Mouse (Mus musculus) midbrain, embryonic 14.5 days (tissue): ENCODE data around the gene Tenm2. TPM values are rescaled to one million over a fixed set of nuclear protein-coding genes. Genes with fewer than 3 reads are reported as not detected.

Experiments
- ATAC-seq: fragments of 200-750 bp; cut with Nextera tagmentation; 2 replicates; pipeline ENCODE4 v1.8.0; 2017; ENCODE audit warnings: moderate number of reproducible peaks, moderate library complexity; ENCODE audit not compliant: low FRiP score, low TSS enrichment
- DNase-seq: peaks from one replicate; pipeline ENCODE4 v3.0.0-alpha.2; 2015
- H3K27ac ChIP-seq: fragments of 300-500 bp; sonication (generic); replicated peaks from 2 replicates; pipeline ENCODE4 v1.5.1; 2014; ENCODE audit warnings: mild to moderate bottlenecking, low read depth, low read length, moderate library complexity
- H3K27me3 ChIP-seq: fragments of 300-500 bp; sonication (generic); 2 replicates; pipeline ENCODE4 v1.6.1; 2014; ENCODE audit warnings: low read length, control low read depth, mixed read lengths; ENCODE audit not compliant: control insufficient read depth, insufficient read depth
- H3K36me3 ChIP-seq: fragments of 300-500 bp; sonication (generic); 2 replicates; pipeline ENCODE4 v1.6.1; 2014; ENCODE audit warnings: low read length, control low read depth; ENCODE audit not compliant: control insufficient read depth, insufficient read depth
- H3K4me1 ChIP-seq: fragments of 300-500 bp; sonication (generic); 2 replicates; pipeline ENCODE4 v1.6.1; 2014; ENCODE audit warnings: mild to moderate bottlenecking, antibody characterized with exemption, low read length, control low read depth; ENCODE audit not compliant: control insufficient read depth, insufficient read depth
- H3K4me2 ChIP-seq: fragments of 300-500 bp; sonication (generic); 2 replicates; pipeline ENCODE4 v1.6.1; 2014; ENCODE audit warnings: mild to moderate bottlenecking, low read length, moderate library complexity
- H3K4me3 ChIP-seq: fragments of 300-500 bp; sonication (generic); replicated peaks from 2 replicates; pipeline ENCODE4 v1.5.1; 2014; ENCODE audit warnings: low read depth, low read length
- H3K9ac ChIP-seq: fragments of 300-500 bp; sonication (generic); replicated peaks from 2 replicates; pipeline ENCODE4 v1.6.1; 2014; ENCODE audit warnings: mild to moderate bottlenecking, low read length, moderate library complexity
- H3K9me3 ChIP-seq: fragments of 300-500 bp; sonication (generic); 2 replicates; pipeline ENCODE4 v1.6.1; 2016; ENCODE audit warnings: low read length, control low read depth, mixed read lengths; ENCODE audit not compliant: control insufficient read depth
- WGBS: fragments of 180-500 bp; shearing (Covaris S2); extraction: QIAGEN DNeasy Blood & Tissue Kit; methylation state at CpG from one replicate; pipeline ENCODE4 v1.1.7; 2014; 5-methylcytosine and 5-hydroxymethylcytosine counted together
- polyA plus RNA-seq: library from polyadenylated mRNA; unstranded; fragments of >200 nt; fragmentation: Nextera tagmentation; extraction: Ambion mirVana; gene quantifications from 2 replicates; pipeline ENCODE4 v1.2.1, GENCODE M21; 2014

Gene Tenm2
- polyA plus RNA-seq, 1 experiment from 2014 or later: 52.8 TPM

DNA sequence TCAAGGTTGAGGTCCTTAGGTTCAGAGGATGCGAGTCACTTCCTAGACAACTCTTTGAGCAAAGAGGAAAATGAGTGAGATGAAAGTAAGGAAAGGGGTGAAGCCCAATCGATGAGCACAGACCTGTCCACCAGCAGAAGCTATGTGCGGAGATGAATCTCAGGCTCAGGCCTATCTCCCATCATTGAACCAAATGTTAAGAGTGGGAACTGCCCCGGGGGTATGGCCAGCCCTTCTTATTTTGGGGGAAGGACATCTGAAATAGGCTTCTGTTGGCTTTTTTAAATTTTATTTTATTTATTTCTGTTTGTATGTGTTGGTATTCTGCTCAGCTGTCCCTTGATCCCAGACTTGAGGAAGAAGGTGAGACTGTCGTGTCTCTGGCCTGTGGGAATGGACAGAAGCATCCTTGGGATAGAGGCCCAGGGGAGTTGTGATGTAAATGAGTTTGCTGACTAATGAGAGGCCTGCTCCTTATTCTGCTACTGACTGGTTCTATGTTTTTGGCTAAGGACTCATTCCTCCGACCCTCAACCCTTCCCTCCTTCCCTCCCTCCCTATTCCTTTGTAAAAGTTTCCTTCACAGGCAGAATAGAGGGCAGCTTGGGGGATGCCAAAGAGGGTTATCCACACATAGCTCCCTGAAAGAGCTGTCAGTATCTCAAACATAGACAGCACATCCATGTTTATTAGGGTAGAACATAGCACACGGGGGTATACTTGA lies 1011.9 kb downstream of the Tenm2 start:
- WGBS: 73% methylated on average over 7 of the region's 7 CpGs

DNA sequence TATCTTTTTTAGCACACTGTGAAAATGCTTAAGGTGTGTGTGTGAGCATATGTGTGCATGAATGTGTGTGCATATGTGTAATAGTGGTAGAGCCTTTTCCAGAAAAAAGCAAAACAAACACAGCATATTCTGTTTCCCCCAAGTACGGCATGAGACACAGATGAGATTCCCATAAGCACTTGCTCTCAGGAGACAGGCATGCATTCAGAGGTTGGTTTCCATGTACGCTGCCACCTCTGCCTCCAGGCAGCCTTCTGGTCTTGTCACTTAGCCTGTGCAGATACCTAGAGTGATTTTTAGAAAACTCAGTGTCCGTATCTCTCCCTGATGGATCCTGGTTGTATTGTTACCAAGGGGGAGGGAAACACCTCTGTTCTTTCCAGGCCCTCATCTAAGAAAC lies 1013.7 kb downstream of the Tenm2 start:
- H3K27ac ChIP-seq: peak overlapping the region; percentile 42
- no peak for DNase-seq
- peaks cover 25% of the 10 kb centered on the region for H3K4me1 ChIP-seq

More for the DNA sequence above, 1011.9 kb downstream of the Tenm2 start:
- Histone ChIP-seq H3K4me3 (no peak overlapping the region), H3K9me3 (no peaks in the 10 kb centered on the region), H3K4me2 (no peak overlapping the region), H3K4me1 (peaks cover 28% of the 10 kb centered on the region), H3K27ac (no peak overlapping the region), H3K36me3 (no peaks in the 10 kb centered on the region), H3K9ac (no peak overlapping the region), H3K27me3 (no peaks in the 10 kb centered on the region)
- DNase-seq (no peak), ATAC-seq (no peak)

DNA sequence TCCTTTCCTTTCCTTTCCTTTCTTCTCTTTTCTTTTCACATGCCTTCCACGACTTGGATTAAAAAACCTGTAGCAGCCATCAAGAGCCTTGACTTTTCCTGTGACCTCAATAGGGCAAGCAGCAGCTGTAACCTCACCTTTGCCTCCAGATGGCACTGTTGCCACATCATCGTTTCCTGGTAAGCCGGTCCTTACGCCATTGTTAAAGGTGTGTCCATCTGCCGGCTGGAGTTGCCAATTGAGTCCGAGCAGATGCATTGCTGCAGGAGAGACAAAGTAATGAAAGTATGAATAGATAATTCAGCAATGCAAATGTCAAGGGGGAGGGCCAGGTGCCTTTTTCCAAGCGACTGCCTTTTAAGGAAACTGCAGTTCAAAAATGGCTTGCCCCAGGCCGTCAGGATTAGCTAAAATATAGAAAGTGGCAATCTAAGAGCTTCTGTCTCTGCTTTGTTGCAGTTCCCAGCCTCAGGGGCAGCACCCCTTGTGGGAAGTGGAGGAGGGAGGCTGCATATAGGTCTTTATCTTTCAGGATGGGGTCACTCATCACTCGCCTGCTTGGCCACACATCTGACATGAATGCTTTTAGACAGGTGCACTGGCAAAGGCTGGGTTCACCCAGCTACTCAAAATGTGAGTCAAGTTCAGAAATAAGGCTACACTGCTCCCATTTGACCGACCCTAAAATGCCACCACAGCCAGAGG lies 1014.3 kb downstream of the Tenm2 start:
- Histone ChIP-seq H3K27me3 (no peaks in the 10 kb centered on the region), H3K4me1 (peaks cover 25% of the 10 kb centered on the region), H3K9me3 (no peaks in the 10 kb centered on the region), H3K9ac (peak overlapping the region; percentile 31; the same call in 1 of the 2 replicates), H3K36me3 (no peaks in the 10 kb centered on the region), H3K4me3 (no peak overlapping the region), H3K27ac (peak overlapping the region; percentile 42), H3K4me2 (peak overlapping the region; percentile 44)
- 7% methylated on average over 10 of the region's 10 CpGs for WGBS
- DNase-seq: peak; percentile 94
- ATAC-seq: peak; percentile 83

More for the DNA sequence above, 1013.7 kb downstream of the Tenm2 start:
- Histone ChIP-seq H3K9me3 (no peaks in the 10 kb centered on the region), H3K4me2 (no peak overlapping the region), H3K9ac (no peak overlapping the region), H3K27me3 (no peaks in the 10 kb centered on the region), H3K36me3 (no peaks in the 10 kb centered on the region), H3K4me3 (no peak overlapping the region)
- no peak for ATAC-seq
- WGBS: 43% methylated on average over 3 of the region's 3 CpGs

DNA sequence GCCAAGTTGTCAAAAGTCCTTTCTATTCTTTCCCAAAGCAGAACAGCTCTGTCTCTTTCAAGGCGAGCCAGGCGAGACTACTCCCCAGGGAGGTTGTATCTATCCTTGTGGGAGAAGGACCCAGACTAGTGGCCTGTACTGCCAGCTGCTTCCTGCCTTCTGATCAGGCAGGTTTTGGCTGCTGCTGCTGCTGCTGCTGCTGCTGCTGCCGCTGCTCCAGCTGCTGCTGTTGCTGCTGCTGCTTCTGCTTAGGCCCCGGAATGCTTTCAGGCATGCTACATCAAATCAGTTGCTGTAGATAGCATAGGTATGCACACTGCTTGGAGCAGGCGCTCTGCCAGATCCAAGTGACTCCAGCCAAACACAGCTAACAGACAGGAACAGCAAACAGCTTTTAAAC lies 1015.1 kb downstream of the Tenm2 start:
- no peak overlapping the region for H3K4me2 ChIP-seq
- no peak overlapping the region for H3K4me3 ChIP-seq
- H3K9me3 ChIP-seq: no peaks in the 10 kb centered on the region
- H3K36me3 ChIP-seq: no peaks in the 10 kb centered on the region
- H3K27ac ChIP-seq: peak overlapping the region; percentile 78
- H3K9ac ChIP-seq: no peak overlapping the region
- ATAC-seq: no peak
- DNase-seq: peak; percentile 66
- no peaks in the 10 kb centered on the region for H3K27me3 ChIP-seq
- H3K4me1 ChIP-seq: peaks cover 25% of the 10 kb centered on the region
- 14% methylated on average over 5 of the region's 5 CpGs for WGBS

DNA sequence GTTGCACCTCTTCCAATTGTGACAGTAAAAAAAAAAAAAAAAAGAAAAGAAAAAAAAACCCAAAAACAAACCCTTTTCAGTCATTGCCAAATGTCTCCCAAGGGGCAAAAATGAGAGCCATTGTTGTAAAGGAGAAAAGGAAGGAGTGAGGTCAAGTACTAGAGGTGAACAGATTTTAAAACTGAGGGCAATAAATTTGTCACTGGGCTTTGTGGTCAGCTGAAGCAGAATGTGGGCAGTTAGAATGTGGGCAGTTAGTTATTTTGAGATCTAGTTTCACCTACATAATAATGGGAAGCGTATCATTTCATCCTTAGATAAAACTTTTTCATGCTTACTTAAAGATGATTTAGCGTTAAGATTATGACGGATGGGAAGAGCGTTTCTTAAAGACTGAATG lies 1016.2 kb downstream of the Tenm2 start:
- Histone ChIP-seq H3K36me3 (no peaks in the 10 kb centered on the region), H3K4me3 (no peak overlapping the region), H3K9me3 (no peaks in the 10 kb centered on the region), H3K4me1 (peaks cover 25% of the 10 kb centered on the region), H3K9ac (no peak overlapping the region), H3K4me2 (no peak overlapping the region), H3K27ac (no peak overlapping the region), H3K27me3 (no peaks in the 10 kb centered on the region)
- DNase-seq: no peak
- ATAC-seq: no peak
- WGBS: 79% methylated on average over 4 of the region's 4 CpGs

DNA sequence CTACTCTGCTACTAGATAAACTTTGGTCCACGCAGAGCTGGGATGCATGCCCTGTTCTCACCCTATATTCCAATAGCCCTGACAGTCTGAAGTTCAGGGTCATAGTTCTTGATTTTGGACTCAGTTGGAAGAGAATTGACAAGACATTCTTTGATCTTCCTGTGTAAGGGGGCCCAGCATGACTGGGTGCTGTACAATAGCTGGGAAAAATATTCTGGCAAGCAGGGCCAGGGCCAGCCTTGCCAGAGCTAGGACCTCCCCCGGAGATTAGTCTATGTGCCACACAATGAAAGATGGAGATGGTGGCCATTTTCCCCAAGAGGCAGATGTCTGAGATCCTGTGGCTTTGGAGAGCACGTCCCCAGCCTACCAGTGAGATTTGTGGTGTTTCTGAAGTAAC lies 1021.2 kb downstream of the Tenm2 start:
- DNase-seq (no peak), ATAC-seq (no peak)
- 80% methylated on average over 3 of the region's 3 CpGs for WGBS
- H3K27ac ChIP-seq: no peak overlapping the region
- H3K36me3 ChIP-seq: no peaks in the 10 kb centered on the region
- H3K9me3 ChIP-seq: no peaks in the 10 kb centered on the region
- no peaks in the 10 kb centered on the region for H3K4me1 ChIP-seq
- no peak overlapping the region for H3K9ac ChIP-seq
- H3K4me3 ChIP-seq: no peak overlapping the region
- no peak overlapping the region for H3K4me2 ChIP-seq
- H3K27me3 ChIP-seq: no peaks in the 10 kb centered on the region

DNA sequence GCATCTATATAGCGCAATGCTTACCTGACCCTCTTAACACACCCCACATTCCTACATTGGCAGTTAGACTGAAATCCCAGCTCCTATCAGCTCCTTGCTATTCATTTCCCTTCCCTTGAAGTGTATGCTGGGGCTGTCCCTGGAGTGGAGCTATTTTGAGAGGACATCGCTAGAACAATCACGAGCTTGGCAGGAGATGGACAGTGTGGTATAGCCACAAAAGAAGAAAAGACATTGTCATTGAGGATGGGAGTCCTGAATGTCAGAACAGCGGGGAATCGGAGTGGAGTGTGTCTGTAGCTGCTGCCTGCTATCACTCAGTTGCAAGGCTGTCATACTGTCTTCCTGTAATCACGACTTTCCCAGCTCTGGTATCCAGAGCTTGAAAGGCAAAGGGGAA lies 1031.4 kb downstream of the Tenm2 start:
- Histone ChIP-seq H3K4me3 (no peak overlapping the region), H3K9ac (no peak overlapping the region), H3K36me3 (peaks cover 18% of the 10 kb centered on the region), H3K9me3 (no peaks in the 10 kb centered on the region), H3K4me1 (0 out of 2 replicates have a peak, but pooled peaks cover 4% of the 10 kb centered on the region), H3K27ac (0 out of 2 replicates have a peak overlapping the region, but pooled peaks have one; percentile 4), H3K4me2 (no peak overlapping the region), H3K27me3 (no peaks in the 10 kb centered on the region)
- ATAC-seq (no peak), DNase-seq (no peak)
- 66% methylated on average over 6 of the region's 6 CpGs for WGBS

DNA sequence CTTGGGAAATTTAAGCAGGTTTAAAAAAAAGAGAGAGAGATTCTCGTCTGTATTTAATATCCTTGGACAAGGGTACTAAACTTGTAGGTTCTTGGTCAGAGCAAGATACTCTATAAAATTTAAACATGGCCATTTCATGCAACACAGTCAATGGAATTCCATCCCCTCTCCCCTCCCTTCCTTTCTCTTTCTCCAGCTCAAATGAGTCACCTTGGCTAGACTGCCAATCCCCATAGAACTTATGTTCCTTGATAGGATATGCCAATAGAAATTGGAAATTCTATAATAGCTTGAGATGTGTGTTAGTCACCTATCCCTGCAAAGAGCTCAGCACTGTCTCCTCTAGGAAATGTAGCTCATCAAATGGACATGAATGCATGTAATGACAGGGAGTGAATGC lies 1031.9 kb downstream of the Tenm2 start:
- 0 out of 2 replicates have a peak, but pooled peaks cover 4% of the 10 kb centered on the region for H3K4me1 ChIP-seq
- DNase-seq: no peak
- ATAC-seq: no peak
- H3K4me2 ChIP-seq: no peak overlapping the region
- no peaks in the 10 kb centered on the region for H3K27me3 ChIP-seq
- 68% methylated on average over 1 of the region's 1 CpGs for WGBS
- no peak overlapping the region for H3K4me3 ChIP-seq
- peaks cover 18% of the 10 kb centered on the region for H3K36me3 ChIP-seq
- no peak overlapping the region for H3K27ac ChIP-seq
- no peak overlapping the region for H3K9ac ChIP-seq
- no peaks in the 10 kb centered on the region for H3K9me3 ChIP-seq

DNA sequence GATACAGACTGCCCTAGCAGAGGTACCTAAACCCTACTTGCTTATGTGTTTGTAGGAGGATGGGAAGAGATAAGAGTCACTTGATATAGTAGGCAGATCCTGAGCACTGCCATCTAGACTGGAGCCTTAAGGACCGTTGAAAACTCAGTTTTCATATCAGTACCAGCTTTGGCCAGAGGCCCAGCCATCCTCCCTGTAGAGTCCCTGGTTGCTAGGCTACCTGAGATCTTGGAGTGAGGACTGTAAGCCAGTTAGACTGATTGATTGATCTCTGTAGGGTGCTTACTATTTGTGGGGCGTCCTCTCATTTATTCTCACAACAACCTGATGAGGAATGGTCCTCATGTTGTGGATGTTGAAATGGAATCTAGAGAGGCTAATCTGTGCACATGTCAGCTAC lies 1041.4 kb downstream of the Tenm2 start:
- Histone ChIP-seq H3K9ac (no peak overlapping the region), H3K9me3 (0 out of 2 replicates have a peak, but pooled peaks cover 2% of the 10 kb centered on the region), H3K27ac (no peak overlapping the region), H3K36me3 (no peaks in the 10 kb centered on the region), H3K4me3 (no peak overlapping the region), H3K4me1 (no peaks in the 10 kb centered on the region), H3K4me2 (no peak overlapping the region), H3K27me3 (no peaks in the 10 kb centered on the region)
- WGBS: 54% methylated on average over 2 of the region's 2 CpGs
- ATAC-seq (no peak), DNase-seq (no peak)
